Mouse (Mus musculus) embryonic facial prominence, embryonic 11.5 days (tissue): ENCODE results near the gene Tle2. TPM values are rescaled to one million over a fixed set of nuclear protein-coding genes. Genes with fewer than 3 reads are reported as not detected.

Source experiments
- ATAC-seq: fragments of 200-750 bp; cut with Nextera tagmentation; replicated peaks from 2 replicates; pipeline ENCODE4 v1.8.0; 2017; ENCODE audit warnings: low read depth; ENCODE audit not compliant: insufficient number of reproducible peaks, low FRiP score, low TSS enrichment
- DNase-seq: peaks from one replicate; pipeline ENCODE4 v3.0.0-alpha.2; 2015; ENCODE audit warnings: low spot score
- H3K27ac ChIP-seq: fragments of 300-500 bp; sonication (generic); replicated peaks from 2 replicates; pipeline ENCODE4 v1.5.1; 2014; ENCODE audit warnings: mild to moderate bottlenecking, low read depth, low read length, control low read depth
- H3K27me3 ChIP-seq: fragments of 300-500 bp; sonication (generic); 2 replicates; pipeline ENCODE4 v1.6.1; 2014; ENCODE audit warnings: mild to moderate bottlenecking, low read length, moderate library complexity, mixed read lengths; ENCODE audit not compliant: control insufficient read depth, insufficient read depth
- H3K36me3 ChIP-seq: fragments of 300-500 bp; sonication (generic); replicated peaks from 2 replicates; pipeline ENCODE4 v1.6.1; 2014; ENCODE audit warnings: low read depth, mild to moderate bottlenecking, low read length, moderate library complexity, mixed read lengths; ENCODE audit not compliant: control insufficient read depth, insufficient read depth
- H3K4me1 ChIP-seq: fragments of 300-500 bp; sonication (generic); 2 replicates; pipeline ENCODE4 v1.6.1; 2014; ENCODE audit warnings: low read length, mixed read lengths; ENCODE audit not compliant: control insufficient read depth, insufficient read depth
- H3K4me2 ChIP-seq: fragments of 300-500 bp; sonication (generic); 2 replicates; pipeline ENCODE4 v1.6.1; 2014; ENCODE audit warnings: low read depth, mild to moderate bottlenecking, control low read depth, low read length, moderate library complexity
- H3K4me3 ChIP-seq: fragments of 300-500 bp; sonication (generic); 2 replicates; pipeline ENCODE4 v1.5.1; 2014; ENCODE audit warnings: low read depth, low read length, control low read depth
- H3K9ac ChIP-seq: fragments of 300-500 bp; sonication (generic); replicated peaks from 2 replicates; pipeline ENCODE4 v1.6.1; 2014; ENCODE audit warnings: mild to moderate bottlenecking, control low read depth, low read length
- H3K9me3 ChIP-seq: fragments of 300-500 bp; sonication (generic); replicated peaks from 2 replicates; pipeline ENCODE4 v1.6.1; 2016; ENCODE audit warnings: mild to moderate bottlenecking, low read length, inconsistent platforms, mixed read lengths; ENCODE audit not compliant: control insufficient read depth
- WGBS: fragments of 180-500 bp; shearing (Covaris S2); extraction: QIAGEN DNeasy Blood & Tissue Kit; methylation state at CpG from one replicate; pipeline ENCODE4 v1.1.7; 2014; 5-methylcytosine and 5-hydroxymethylcytosine counted together
- polyA plus RNA-seq: library from polyadenylated mRNA; unstranded; fragments of >200 nt; fragmentation: Nextera tagmentation; extraction: Ambion mirVana; gene quantifications from 2 replicates; pipeline ENCODE4 v1.2.1, GENCODE M21; 2014

The Tle2 gene
- polyA plus RNA-seq, 1 experiment from 2014 or later: 14.1 TPM

DNA sequence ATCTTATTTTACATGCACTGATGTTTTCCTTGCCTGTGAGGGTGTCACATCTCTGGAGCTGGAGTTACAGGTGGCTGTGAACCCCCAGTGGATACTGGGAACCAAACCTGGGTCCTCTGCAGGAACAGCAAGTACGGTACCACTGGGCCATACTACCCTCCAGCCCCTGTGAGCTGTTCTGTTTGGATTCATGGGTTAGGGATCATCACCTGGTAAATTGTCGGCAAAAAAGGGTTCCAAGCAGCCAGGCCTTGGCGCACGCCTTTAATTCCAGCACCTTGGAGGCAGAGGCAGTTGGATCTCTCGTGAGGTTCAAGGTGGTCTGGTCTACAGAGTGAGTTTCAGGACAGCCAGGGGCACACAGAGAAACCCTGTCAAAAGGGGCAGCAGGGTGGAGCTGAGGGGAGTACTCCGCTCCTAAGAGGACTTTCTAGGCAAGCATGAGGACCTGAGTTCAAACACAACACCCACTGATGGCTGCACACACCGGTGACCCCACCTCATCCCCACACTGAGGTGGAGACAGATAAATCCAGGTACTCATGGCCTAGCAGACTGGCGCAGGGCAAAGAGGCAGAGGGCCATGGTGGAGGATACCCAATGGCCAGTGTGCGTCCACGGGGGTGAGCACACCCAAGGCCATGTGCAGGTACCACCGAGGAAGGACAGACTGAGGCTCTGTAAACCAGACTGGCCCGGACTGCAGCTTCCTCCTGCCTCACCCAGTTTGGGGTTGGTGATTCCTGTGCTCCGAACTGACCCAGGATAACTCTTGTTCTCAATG is 27.4 kb upstream of the Tle2 start:
- peaks cover 8% of the 10 kb centered on the region for H3K4me1 ChIP-seq
- H3K4me3 ChIP-seq: no peak overlapping the region
- ATAC-seq (no peak), DNase-seq (no peak)
- H3K9me3 ChIP-seq: no peaks in the 10 kb centered on the region
- H3K9ac ChIP-seq: peak overlapping the region; percentile 10; the same call in 1 of the 2 replicates
- no peaks in the 10 kb centered on the region for H3K27me3 ChIP-seq
- 86% methylated on average over 13 of the region's 13 CpGs for WGBS
- H3K27ac ChIP-seq: no peak overlapping the region
- H3K4me2 ChIP-seq: no peak overlapping the region
- no peaks in the 10 kb centered on the region for H3K36me3 ChIP-seq

DNA sequence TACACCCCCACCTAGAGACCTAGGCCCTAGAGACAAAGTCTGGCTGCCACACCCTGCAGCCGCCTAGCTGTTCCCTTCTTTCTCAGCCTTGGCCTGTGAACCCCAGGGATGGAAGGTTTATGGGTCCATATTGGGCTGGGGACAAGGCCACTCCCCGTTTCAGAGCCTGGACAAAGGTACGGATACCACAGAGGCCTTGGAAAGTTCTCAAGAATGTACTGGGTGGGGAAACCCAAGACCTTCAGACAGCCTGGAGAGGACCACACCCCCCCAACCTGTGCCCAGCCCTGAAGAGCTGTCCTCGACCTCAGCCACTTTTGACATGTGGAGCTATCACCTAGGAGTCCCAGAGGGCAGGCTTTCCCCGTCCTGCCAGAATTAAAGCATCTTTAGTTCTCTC is 25.4 kb upstream of the Tle2 start:
- no peak for DNase-seq

DNA sequence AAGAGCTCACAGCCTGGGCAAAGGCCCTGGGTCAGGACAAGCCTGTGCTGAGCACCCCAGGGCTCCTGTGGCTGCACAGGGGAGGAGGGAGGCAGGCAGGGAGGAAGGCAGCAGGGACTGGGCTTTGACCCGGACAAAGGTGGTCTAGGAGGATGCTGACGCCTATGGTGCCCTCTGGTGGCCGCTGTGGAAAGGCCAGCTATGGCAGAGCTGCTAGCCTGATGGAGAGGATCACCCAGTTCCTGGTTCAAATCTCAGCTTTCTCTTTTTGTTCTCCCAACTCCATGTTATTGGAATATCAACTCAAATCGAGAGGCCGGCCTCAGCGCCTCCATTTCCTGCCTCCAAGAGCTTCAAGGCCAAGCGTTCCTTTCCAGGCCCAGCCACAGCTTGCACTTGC is 24.1 kb upstream of the Tle2 start:
- H3K9ac ChIP-seq: no peak overlapping the region
- H3K4me2 ChIP-seq: no peak overlapping the region
- H3K36me3 ChIP-seq: no peaks in the 10 kb centered on the region
- DNase-seq (peak; percentile 76), ATAC-seq (no peak)
- no peaks in the 10 kb centered on the region for H3K27me3 ChIP-seq
- no peak overlapping the region for H3K27ac ChIP-seq
- peaks cover 2% of the 10 kb centered on the region for H3K4me1 ChIP-seq
- WGBS: 12% methylated on average over 7 of the region's 7 CpGs
- no peak overlapping the region for H3K4me3 ChIP-seq
- no peaks in the 10 kb centered on the region for H3K9me3 ChIP-seq

More for the DNA sequence above, 25.4 kb upstream of the Tle2 start:
- Histone ChIP-seq H3K4me1 (peaks cover 2% of the 10 kb centered on the region), H3K36me3 (no peaks in the 10 kb centered on the region), H3K4me2 (no peak overlapping the region), H3K9me3 (no peaks in the 10 kb centered on the region), H3K27me3 (no peaks in the 10 kb centered on the region), H3K4me3 (no peak overlapping the region), H3K27ac (no peak overlapping the region), H3K9ac (no peak overlapping the region)
- 52% methylated on average over 5 of the region's 5 CpGs for WGBS
- no peak for ATAC-seq

DNA sequence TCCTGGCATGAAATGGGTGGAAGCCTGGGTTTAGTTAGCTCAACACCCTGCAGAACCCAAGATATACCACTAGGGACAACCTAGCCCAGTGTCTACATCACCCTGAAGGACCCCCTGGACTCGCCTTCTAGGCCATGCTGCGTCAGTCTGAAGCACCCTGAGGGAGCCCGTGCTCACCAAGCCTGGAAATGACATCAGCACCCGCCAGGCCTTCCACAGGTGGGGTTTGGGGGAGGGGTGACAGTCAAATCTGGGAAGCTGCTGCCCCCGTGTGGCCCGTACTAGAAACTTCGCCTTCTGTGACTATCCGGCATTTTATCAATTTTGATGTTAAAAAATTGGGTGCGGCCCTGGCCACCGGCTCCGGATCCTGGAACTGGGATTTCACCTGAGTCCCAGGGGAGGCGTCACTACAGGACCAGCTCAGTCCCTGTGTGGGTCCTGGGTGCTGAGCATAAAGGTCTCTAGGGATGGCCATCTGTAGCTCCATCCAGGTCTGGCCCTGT is 22.7 kb upstream of the Tle2 start:
- DNase-seq: peak; percentile 86
- Histone ChIP-seq H3K9me3 (no peaks in the 10 kb centered on the region), H3K36me3 (no peaks in the 10 kb centered on the region), H3K4me2 (no peak overlapping the region), H3K27ac (no peak overlapping the region), H3K4me1 (peaks cover 2% of the 10 kb centered on the region; the same call in 1 of the 2 replicates), H3K9ac (no peak overlapping the region), H3K27me3 (no peaks in the 10 kb centered on the region), H3K4me3 (no peak overlapping the region)
- ATAC-seq: peak; percentile 73
- 7% methylated on average over 12 of the region's 12 CpGs for whole genome bisulfite sequencing

DNA sequence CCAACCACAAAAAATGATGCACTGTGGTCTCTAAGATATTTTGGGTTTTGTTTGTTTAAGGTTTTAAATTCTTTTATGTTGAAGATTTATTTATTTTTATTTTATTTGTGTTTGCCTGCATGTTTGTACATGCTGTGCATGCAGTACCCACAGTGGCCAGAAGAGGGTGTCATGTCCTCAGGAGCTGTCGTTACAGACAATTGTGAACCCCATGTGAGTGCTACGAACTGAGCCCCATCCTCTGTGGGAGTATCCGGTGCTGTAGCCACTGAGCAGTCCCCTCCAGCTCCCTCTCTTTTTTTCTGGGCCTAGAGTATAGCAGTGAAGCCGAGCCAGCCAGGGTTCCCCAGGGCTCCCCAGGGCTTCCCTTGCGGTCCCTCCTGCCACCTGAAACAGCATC is 21.1 kb upstream of the Tle2 start:
- Histone ChIP-seq H3K27ac (no peak overlapping the region), H3K4me3 (no peak overlapping the region), H3K9me3 (no peaks in the 10 kb centered on the region), H3K27me3 (no peaks in the 10 kb centered on the region), H3K4me1 (peaks cover 2% of the 10 kb centered on the region; the same call in 1 of the 2 replicates), H3K4me2 (no peak overlapping the region), H3K9ac (no peak overlapping the region), H3K36me3 (no peaks in the 10 kb centered on the region)
- no peak for ATAC-seq
- no peak for DNase-seq
- 79% methylated on average over 5 of the region's 5 CpGs for WGBS

DNA sequence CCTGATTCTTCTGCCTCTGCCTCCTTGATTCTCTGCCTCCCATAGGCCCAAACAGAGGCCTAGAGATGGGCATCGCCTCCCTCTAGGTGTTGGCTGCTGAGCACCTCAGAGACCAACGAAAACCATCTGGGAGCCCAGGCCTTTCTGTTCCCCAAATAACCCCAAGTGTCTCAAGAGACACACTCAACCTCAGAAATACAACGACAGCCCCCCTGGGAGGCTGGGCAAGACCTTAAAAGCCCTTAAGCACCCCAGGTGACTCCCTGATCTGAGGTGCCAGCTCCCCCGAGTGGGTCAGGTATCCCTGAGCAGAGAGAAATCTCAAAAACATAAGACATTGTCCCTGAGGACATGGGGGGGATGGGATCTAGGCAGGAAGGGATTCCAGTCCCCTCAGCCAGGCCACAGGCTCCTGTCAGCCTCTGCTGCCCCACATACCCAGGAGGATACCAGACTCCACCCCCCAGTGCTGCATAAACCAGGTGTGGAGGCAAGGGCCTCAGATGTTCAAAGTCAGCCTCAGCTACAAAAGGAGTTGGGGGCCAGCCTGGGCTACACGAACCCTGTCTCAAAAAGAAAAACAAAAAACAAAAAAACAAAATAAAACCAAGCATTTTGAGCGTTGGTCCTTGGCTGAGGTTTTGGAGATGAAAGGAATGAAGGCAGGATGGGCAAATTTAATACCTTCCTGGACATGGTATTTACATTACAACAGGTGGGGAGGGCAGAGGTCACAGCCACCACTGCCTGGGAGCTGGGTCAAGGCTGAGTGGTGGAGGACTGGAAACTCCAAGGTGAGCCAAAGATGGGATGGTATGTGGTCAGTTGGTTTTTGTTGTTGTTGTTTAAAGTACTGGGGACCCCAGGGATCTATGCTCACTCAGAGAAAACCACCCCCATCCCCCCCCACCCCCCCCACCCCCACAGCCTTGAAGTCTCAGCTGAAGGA is 20.3 kb upstream of the Tle2 start:
- ATAC-seq (no peak), DNase-seq (no peak)
- H3K4me1 ChIP-seq: peaks cover 2% of the 10 kb centered on the region; the same call in 1 of the 2 replicates
- WGBS: 76% methylated on average over 6 of the region's 6 CpGs
- no peaks in the 10 kb centered on the region for H3K27me3 ChIP-seq
- no peak overlapping the region for H3K4me3 ChIP-seq
- no peaks in the 10 kb centered on the region for H3K9me3 ChIP-seq
- H3K36me3 ChIP-seq: no peaks in the 10 kb centered on the region
- H3K27ac ChIP-seq: no peak overlapping the region
- no peak overlapping the region for H3K4me2 ChIP-seq
- H3K9ac ChIP-seq: no peak overlapping the region

DNA sequence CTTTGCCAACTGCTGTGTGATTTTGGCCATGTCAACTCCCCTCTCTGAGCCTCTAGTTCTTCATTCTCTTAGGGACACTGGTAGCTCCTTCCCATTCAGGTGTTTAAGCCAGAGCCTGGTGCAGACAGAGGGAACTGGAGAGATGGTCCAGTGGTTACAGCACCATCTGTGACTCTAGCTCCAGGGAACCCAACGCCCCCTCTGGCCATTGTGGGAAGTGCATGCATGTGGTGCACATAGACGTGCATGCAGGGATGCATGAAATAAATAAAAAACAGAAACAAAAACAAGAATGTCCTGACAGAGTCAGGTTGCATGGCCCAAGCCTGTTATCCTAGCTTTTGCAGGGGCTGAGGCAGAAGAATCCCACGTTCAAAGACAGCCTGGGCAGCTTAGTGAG is 18.1 kb upstream of the Tle2 start:
- no peaks in the 10 kb centered on the region for H3K9me3 ChIP-seq
- peaks cover 8% of the 10 kb centered on the region for H3K4me1 ChIP-seq
- no peak for DNase-seq
- no peaks in the 10 kb centered on the region for H3K27me3 ChIP-seq
- H3K4me3 ChIP-seq: no peak overlapping the region
- no peak for ATAC-seq
- no peak overlapping the region for H3K4me2 ChIP-seq
- no peak overlapping the region for H3K9ac ChIP-seq
- H3K36me3 ChIP-seq: no peaks in the 10 kb centered on the region
- H3K27ac ChIP-seq: no peak overlapping the region
- 67% methylated on average over 3 of the region's 3 CpGs for WGBS
